Mouse (Mus musculus) spleen, adult 2 months (tissue): ENCODE data around the gene Lrmda. TPM values are rescaled to one million over a fixed set of nuclear protein-coding genes. Genes with fewer than 3 reads are reported as not detected.

Source experiments
- DNase-seq, 2 experiments: peaks; one replicate each; pipeline versions ENCODE4 v3.0.0 to v3.0.0-alpha.2; 2012 to 2021; ENCODE audit warnings: low spot score in 2 of 2, low read depth in 1 of 2
- H3K27ac ChIP-seq: fragments of 200-500 bp; 2 replicates; pipeline ENCODE4 v1.5.1; 2012; ENCODE audit warnings: low read length, inconsistent platforms; ENCODE audit not compliant: insufficient read depth
- H3K27me3 ChIP-seq: fragments of 200-500 bp; 2 replicates; pipeline ENCODE4 v1.6.1; 2012; ENCODE audit warnings: mild to moderate bottlenecking, moderate library complexity, low read length, inconsistent platforms; ENCODE audit not compliant: control insufficient read depth, insufficient read depth
- H3K36me3 ChIP-seq: fragments of 200-500 bp; 2 replicates; pipeline ENCODE4 v1.6.1; 2012; ENCODE audit warnings: mild to moderate bottlenecking, low read length, inconsistent platforms; ENCODE audit not compliant: control insufficient read depth, insufficient read depth
- H3K4me1 ChIP-seq: fragments of 200-500 bp; 2 replicates; pipeline ENCODE4 v1.6.1; 2011; ENCODE audit warnings: inconsistent platforms; ENCODE audit not compliant: control insufficient read depth, insufficient read depth, insufficient read length
- H3K4me3 ChIP-seq: fragments of 200-500 bp; 2 replicates; pipeline ENCODE4 v1.5.1; 2011; ENCODE audit warnings: mild to moderate bottlenecking, inconsistent platforms; ENCODE audit not compliant: insufficient read depth, insufficient read length; ENCODE audit errors: extremely low read depth
- CTCF ChIP-seq: fragments of 200-500 bp; IDR thresholded peaks from 2 replicates; pipeline ENCODE4 v1.5.1; 2011; ENCODE audit warnings: mild to moderate bottlenecking, inconsistent platforms; ENCODE audit not compliant: insufficient read depth, insufficient read length, insufficient replicate concordance; ENCODE audit errors: extremely low read depth
- POLR2A ChIP-seq: fragments of 200-500 bp; IDR thresholded peaks from 2 replicates; pipeline ENCODE4 v1.6.1; 2011; ENCODE audit warnings: low read depth, low read length, inconsistent platforms
- WGBS: fragments of 180-500 bp; shearing (Covaris S2); methylation state at CpG from one replicate; pipeline ENCODE4 v1.1.7; 2018; 5-methylcytosine and 5-hydroxymethylcytosine counted together
- polyA plus RNA-seq: library from polyadenylated mRNA; depleted of rRNA; stranded (reverse); fragments of >200 nt; gene quantifications from 2 replicates; pipeline ENCODE4 v1.2.3, GENCODE M21; 2012

Lrmda gene
- polyA plus RNA-seq, 1 experiment: 0.37 TPM

DNA sequence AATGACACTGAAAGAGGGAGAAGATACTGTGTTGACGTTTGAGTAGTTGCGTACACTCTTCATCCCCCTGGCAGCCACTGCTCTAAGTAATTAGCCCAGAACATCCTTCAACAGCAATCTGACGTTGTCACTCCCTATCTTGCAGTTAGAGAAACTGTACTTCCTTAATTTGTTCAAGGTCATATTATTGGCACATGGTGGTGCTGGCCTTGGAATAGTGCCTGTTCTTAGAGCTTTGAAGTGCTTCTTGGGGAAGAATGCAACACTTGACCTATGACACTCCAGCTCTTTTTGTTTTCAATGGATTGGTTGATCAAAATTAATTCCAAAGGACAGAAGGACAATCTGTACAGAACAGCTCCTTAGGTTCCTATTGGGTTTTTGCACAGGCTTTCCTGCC is 514.0 kb downstream of the Lrmda start:
- 68% methylated on average over 3 of the region's 3 CpGs for WGBS
- DNase-seq: no peak
- no peaks in the 10 kb centered on the region for H3K4me1 ChIP-seq
- H3K27me3 ChIP-seq: no peaks in the 10 kb centered on the region
- H3K4me3 ChIP-seq: no peak overlapping the region
- no peak overlapping the region for H3K27ac ChIP-seq
- no peak for TF ChIP-seq CTCF
- H3K36me3 ChIP-seq: no peaks in the 10 kb centered on the region

- H3K36me3 ChIP-seq: no peaks in the 10 kb centered on the region
- H3K27ac ChIP-seq: no peak overlapping the region
- TF ChIP-seq POLR2A: no peak
- TF ChIP-seq CTCF: no peak
- no peaks in the 10 kb centered on the region for H3K27me3 ChIP-seq
- H3K4me3 ChIP-seq: no peak overlapping the region
- WGBS: 82% methylated on average over 8 of the region's 8 CpGs
- DNase-seq: no peak
- no peaks in the 10 kb centered on the region for H3K4me1 ChIP-seq
Observed at GRCm38 (mm10) chr14:22545887-22546675, 526.6 kb downstream of the Lrmda start.

GRCm38 (mm10) chr14:22546676-22546984 is 527.1 kb downstream of the Lrmda start:
- Histone ChIP-seq H3K27me3 (no peaks in the 10 kb centered on the region), H3K27ac (no peak overlapping the region), H3K4me1 (no peaks in the 10 kb centered on the region), H3K4me3 (no peak overlapping the region), H3K36me3 (no peaks in the 10 kb centered on the region)
- TF ChIP-seq POLR2A: no peak
- TF ChIP-seq CTCF: no peak
- WGBS: 88% methylated on average over 4 of the region's 4 CpGs
- DNase-seq: no peak

- WGBS: 69% methylated on average over 2 of the region's 2 CpGs
- no peaks in the 10 kb centered on the region for H3K4me1 ChIP-seq
- no peak overlapping the region for H3K27ac ChIP-seq
- H3K36me3 ChIP-seq: no peaks in the 10 kb centered on the region
- DNase-seq: no peak
- no peak for TF ChIP-seq POLR2A
- no peak for TF ChIP-seq CTCF
- no peak overlapping the region for H3K4me3 ChIP-seq
- no peaks in the 10 kb centered on the region for H3K27me3 ChIP-seq
Observed at GRCm38 (mm10) chr14:22548286-22548685, 528.8 kb downstream of the Lrmda start.

- Histone ChIP-seq H3K27me3 (no peaks in the 10 kb centered on the region), H3K4me1 (no peaks in the 10 kb centered on the region), H3K4me3 (no peak overlapping the region), H3K36me3 (no peaks in the 10 kb centered on the region), H3K27ac (no peak overlapping the region)
- WGBS: 90% methylated on average over 2 of the region's 2 CpGs
- no peak for DNase-seq
- TF ChIP-seq POLR2A: no peak
- no peak for TF ChIP-seq CTCF
Observed at GRCm38 (mm10) chr14:22549166-22549565, 529.7 kb downstream of the Lrmda start.

- H3K36me3 ChIP-seq: no peaks in the 10 kb centered on the region
- no peak overlapping the region for H3K4me3 ChIP-seq
- WGBS: 87% methylated on average over 4 of the region's 4 CpGs
- DNase-seq: no peak
- no peaks in the 10 kb centered on the region for H3K4me1 ChIP-seq
- H3K27me3 ChIP-seq: no peaks in the 10 kb centered on the region
- H3K27ac ChIP-seq: no peak overlapping the region
- TF ChIP-seq CTCF (no peak), POLR2A (no peak)
Observed at GRCm38 (mm10) chr14:22552358-22552757, 532.8 kb downstream of the Lrmda start.

DNA sequence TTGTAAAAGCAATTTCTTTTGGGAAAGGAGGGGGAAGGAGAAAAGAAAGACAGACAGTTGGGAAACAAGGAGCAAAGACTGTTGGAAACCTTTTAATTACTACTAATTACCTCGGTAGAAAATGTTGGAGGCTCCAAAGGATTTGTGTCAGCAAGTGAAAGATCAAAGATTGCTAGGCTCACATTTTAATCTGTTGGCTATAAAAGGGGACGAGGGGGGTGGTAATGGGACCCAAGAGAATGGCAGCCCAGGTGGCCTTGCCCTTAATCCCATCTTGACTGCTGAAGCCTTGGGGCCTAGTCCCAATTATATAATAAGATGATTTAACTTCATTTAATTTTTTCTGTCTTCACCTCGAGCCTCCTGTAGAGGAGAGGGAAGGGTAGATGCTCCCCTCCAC is 533.3 kb downstream of the Lrmda start:
- no peak overlapping the region for H3K4me3 ChIP-seq
- no peaks in the 10 kb centered on the region for H3K4me1 ChIP-seq
- no peak for DNase-seq
- TF ChIP-seq CTCF (no peak), POLR2A (no peak)
- H3K27me3 ChIP-seq: no peaks in the 10 kb centered on the region
- no peak overlapping the region for H3K27ac ChIP-seq
- H3K36me3 ChIP-seq: no peaks in the 10 kb centered on the region
- 63% methylated on average over 3 of the region's 3 CpGs for WGBS

- Histone ChIP-seq H3K27me3 (no peaks in the 10 kb centered on the region), H3K36me3 (no peaks in the 10 kb centered on the region), H3K4me3 (no peak overlapping the region), H3K4me1 (no peaks in the 10 kb centered on the region), H3K27ac (no peak overlapping the region)
- WGBS: 92% methylated on average over 3 of the region's 3 CpGs
- DNase-seq: no peak
- TF ChIP-seq CTCF (no peak), POLR2A (no peak)
Observed at GRCm38 (mm10) chr14:22553717-22554116, 534.2 kb downstream of the Lrmda start.
